Mouse (Mus musculus): ENCODE data around the gene Panx1. TPM values are rescaled to one million over a fixed set of nuclear protein-coding genes. Genes with fewer than 3 reads are reported as not detected.

Panx1 gene
- polyA plus RNA-seq, 2 experiments = 41.7 to 49.5 TPM

- Histone ChIP-seq H3K9me3 (ENCODE audit: control insufficient read depth, low read length) (no peaks in the 10 kb centered on the region), H3K4me1 (ENCODE audit: control insufficient read depth, insufficient read depth, low read length) (no peaks in the 10 kb centered on the region), H3K9ac (ENCODE audit: low read depth, low read length, severe bottlenecking) (no peak overlapping the region), H3K36me3 (ENCODE audit: control insufficient read depth, insufficient read depth, low read length) (peaks cover 25% of the 10 kb centered on the region; the same call in 1 of the 2 replicates), H3K27ac (replicated peaks; ENCODE audit: low read depth, low read length) (no peak overlapping the region), H3K27me3 (ENCODE audit: control insufficient read depth, insufficient read depth, low read length) (no peaks in the 10 kb centered on the region), H3K4me2 (replicated peaks; ENCODE audit: low read depth, low read length, severe bottlenecking) (no peak overlapping the region), H3K4me3 (replicated peaks; ENCODE audit: low read length) (no peak overlapping the region)
- ATAC-seq (ENCODE audit: low FRiP score, low read depth) (no peak), DNase-seq (ENCODE audit: low spot score) (no peak)
- WGBS = 48% methylated on average over 6 of the region's 6 CpGs
- no peak for TF ChIP-seq POLR2A (IDR thresholded peaks at IDR 0.05; ENCODE audit: borderline replicate concordance, extremely low read depth, insufficient read depth, insufficient read length)
Measured at GRCm38 (mm10) chr9:15002995-15003613, 42.2 kb downstream of the Panx1 start.

- Histone ChIP-seq H3K4me3 (replicated peaks; ENCODE audit: low read length) (no peak overlapping the region), H3K27me3 (ENCODE audit: control insufficient read depth, insufficient read depth, low read length) (no peaks in the 10 kb centered on the region), H3K9me3 (ENCODE audit: control insufficient read depth, low read length) (no peaks in the 10 kb centered on the region), H3K36me3 (ENCODE audit: control insufficient read depth, insufficient read depth, low read length) (0 out of 2 replicates have a peak, but pooled peaks cover 3% of the 10 kb centered on the region), H3K4me1 (ENCODE audit: control insufficient read depth, insufficient read depth, low read length) (no peaks in the 10 kb centered on the region), H3K9ac (ENCODE audit: low read depth, low read length, severe bottlenecking) (no peak overlapping the region), H3K4me2 (replicated peaks; ENCODE audit: low read depth, low read length, severe bottlenecking) (no peak overlapping the region), H3K27ac (replicated peaks; ENCODE audit: low read depth, low read length) (no peak overlapping the region)
- ATAC-seq (ENCODE audit: low FRiP score, low read depth) = no peak
- TF ChIP-seq POLR2A (IDR thresholded peaks at IDR 0.05; ENCODE audit: borderline replicate concordance, extremely low read depth, insufficient read depth, insufficient read length) = no peak
- no peak for DNase-seq (ENCODE audit: low spot score)
- 87% methylated on average over 9 of the region's 9 CpGs for WGBS
Measured at GRCm38 (mm10) chr9:14998790-14999189, 46.5 kb downstream of the Panx1 start.

GRCm38 (mm10) chr9:14997271-14998055 lies 47.8 kb downstream of the Panx1 start:
- Histone ChIP-seq H3K27me3 (ENCODE audit: control insufficient read depth, insufficient read depth, low read length) (no peaks in the 10 kb centered on the region), H3K4me3 (replicated peaks; ENCODE audit: low read length) (no peak overlapping the region), H3K27ac (replicated peaks; ENCODE audit: low read depth, low read length) (no peak overlapping the region), H3K36me3 (ENCODE audit: control insufficient read depth, insufficient read depth, low read length) (0 out of 2 replicates have a peak, but pooled peaks cover 3% of the 10 kb centered on the region), H3K4me1 (ENCODE audit: control insufficient read depth, insufficient read depth, low read length) (no peaks in the 10 kb centered on the region), H3K9ac (ENCODE audit: low read depth, low read length, severe bottlenecking) (no peak overlapping the region), H3K9me3 (ENCODE audit: control insufficient read depth, low read length) (no peaks in the 10 kb centered on the region), H3K4me2 (replicated peaks; ENCODE audit: low read depth, low read length, severe bottlenecking) (no peak overlapping the region)
- ATAC-seq (ENCODE audit: low FRiP score, low read depth) (no peak), DNase-seq (ENCODE audit: low spot score) (no peak)
- TF ChIP-seq POLR2A (IDR thresholded peaks at IDR 0.05; ENCODE audit: borderline replicate concordance, extremely low read depth, insufficient read depth, insufficient read length) = no peak
- WGBS = 81% methylated on average over 11 of the region's 11 CpGs

GRCm38 (mm10) chr9:14995525-14995924 lies 49.8 kb downstream of the Panx1 start:
- H3K27me3 ChIP-seq (ENCODE audit: control insufficient read depth, insufficient read depth, low read length) = no peaks in the 10 kb centered on the region
- H3K4me3 ChIP-seq (replicated peaks; ENCODE audit: low read length) = no peak overlapping the region
- WGBS = 70% methylated on average over 1 of the region's 1 CpGs
- no peak overlapping the region for H3K4me2 ChIP-seq (replicated peaks; ENCODE audit: low read depth, low read length, severe bottlenecking)
- no peak overlapping the region for H3K9ac ChIP-seq (ENCODE audit: low read depth, low read length, severe bottlenecking)
- TF ChIP-seq POLR2A (IDR thresholded peaks at IDR 0.05; ENCODE audit: borderline replicate concordance, extremely low read depth, insufficient read depth, insufficient read length) = no peak
- H3K36me3 ChIP-seq (ENCODE audit: control insufficient read depth, insufficient read depth, low read length) = no peaks in the 10 kb centered on the region
- DNase-seq (ENCODE audit: low spot score) = no peak
- ATAC-seq (ENCODE audit: low FRiP score, low read depth) = no peak
- H3K9me3 ChIP-seq (ENCODE audit: control insufficient read depth, low read length) = no peaks in the 10 kb centered on the region
- no peaks in the 10 kb centered on the region for H3K4me1 ChIP-seq (ENCODE audit: control insufficient read depth, insufficient read depth, low read length)
- H3K27ac ChIP-seq (replicated peaks; ENCODE audit: low read depth, low read length) = no peak overlapping the region

- 93% methylated on average over 1 of the region's 1 CpGs for WGBS
- Histone ChIP-seq H3K27ac (replicated peaks; ENCODE audit: low read depth, low read length) (no peak overlapping the region), H3K36me3 (ENCODE audit: control insufficient read depth, insufficient read depth, low read length) (no peaks in the 10 kb centered on the region), H3K4me3 (replicated peaks; ENCODE audit: low read length) (no peak overlapping the region), H3K4me2 (replicated peaks; ENCODE audit: low read depth, low read length, severe bottlenecking) (no peak overlapping the region), H3K27me3 (ENCODE audit: control insufficient read depth, insufficient read depth, low read length) (no peaks in the 10 kb centered on the region), H3K4me1 (ENCODE audit: control insufficient read depth, insufficient read depth, low read length) (peaks cover 6% of the 10 kb centered on the region; the same call in 1 of the 2 replicates), H3K9ac (ENCODE audit: low read depth, low read length, severe bottlenecking) (no peak overlapping the region), H3K9me3 (ENCODE audit: control insufficient read depth, low read length) (no peaks in the 10 kb centered on the region)
- ATAC-seq (ENCODE audit: low FRiP score, low read depth) = no peak
- DNase-seq (ENCODE audit: low spot score) = no peak
- no peak for TF ChIP-seq POLR2A (IDR thresholded peaks at IDR 0.05; ENCODE audit: borderline replicate concordance, extremely low read depth, insufficient read depth, insufficient read length)
Measured at GRCm38 (mm10) chr9:14988606-14989293, 56.5 kb downstream of the Panx1 start.

Data from limb, embryonic 14.5 days (tissue).